Mouse (Mus musculus): ENCODE results near the gene Slc3a1. TPM values are rescaled to one million over a fixed set of nuclear protein-coding genes. Genes with fewer than 3 reads are reported as not detected.
A peak's percentile ranks its signal among the peaks of the same experiment; 100 is the strongest.

Slc3a1 gene
- total RNA-seq, 2 experiments from 2014 or later = 0.16 to 0.19 TPM

- DNase-seq (ENCODE audit: low spot score in 2 of 2) = peak; percentile 39 to 56
Measured at GRCm38 (mm10) chr17:85034068-85034467, 5.9 kb downstream of the Slc3a1 start.

- no peak for DNase-seq (ENCODE audit: low spot score in 2 of 2)
Measured at GRCm38 (mm10) chr17:85037855-85038254, 9.7 kb downstream of the Slc3a1 start.

- DNase-seq (ENCODE audit: low spot score in 2 of 2) = no peak
Measured at GRCm38 (mm10) chr17:85038311-85038710, 10.1 kb downstream of the Slc3a1 start.

- DNase-seq (ENCODE audit: low spot score in 2 of 2) = no peak
Measured at GRCm38 (mm10) chr17:85038761-85039160, 10.6 kb downstream of the Slc3a1 start.

- no peak for DNase-seq (ENCODE audit: low spot score in 2 of 2)
Measured at GRCm38 (mm10) chr17:85040913-85041312, 12.7 kb downstream of the Slc3a1 start.

GRCm38 (mm10) chr17:85042419-85042818, 14.2 kb downstream of the Slc3a1 start:
- DNase-seq (ENCODE audit: low spot score in 2 of 2) = no peak

- no peak for DNase-seq (ENCODE audit: low spot score in 2 of 2)
Measured at GRCm38 (mm10) chr17:85043404-85043816, 15.2 kb downstream of the Slc3a1 start.

GRCm38 (mm10) chr17:85044466-85044865, 16.3 kb downstream of the Slc3a1 start:
- no peak for DNase-seq (ENCODE audit: low spot score in 2 of 2)

- DNase-seq (ENCODE audit: low spot score in 2 of 2) = no peak
Measured at GRCm38 (mm10) chr17:85045160-85045559, 17.0 kb downstream of the Slc3a1 start.

GRCm38 (mm10) chr17:85048379-85048778, 20.2 kb downstream of the Slc3a1 start:
- no peak for DNase-seq (ENCODE audit: low spot score in 2 of 2)

- no peak for DNase-seq (ENCODE audit: low spot score in 2 of 2)
Measured at GRCm38 (mm10) chr17:85058276-85058675, 30.1 kb downstream of the Slc3a1 start.

GRCm38 (mm10) chr17:85059136-85059535, 31.0 kb downstream of the Slc3a1 start:
- no peak for DNase-seq (ENCODE audit: low spot score in 2 of 2)

GRCm38 (mm10) chr17:85063560-85063959, 35.4 kb downstream of the Slc3a1 start:
- no peak for DNase-seq (ENCODE audit: low spot score in 2 of 2)

GRCm38 (mm10) chr17:85067331-85067730, 39.2 kb downstream of the Slc3a1 start:
- peak in 1 of 2 experiments; percentile 41 for DNase-seq (ENCODE audit: low spot score in 2 of 2)

- no peak for DNase-seq (ENCODE audit: low spot score in 2 of 2)
Measured at GRCm38 (mm10) chr17:85070658-85071057, 42.5 kb downstream of the Slc3a1 start.

- DNase-seq (ENCODE audit: low spot score in 2 of 2) = no peak
Measured at GRCm38 (mm10) chr17:85071088-85071775, 43.1 kb downstream of the Slc3a1 start.

GRCm38 (mm10) chr17:85072383-85072782, 44.2 kb downstream of the Slc3a1 start:
- no peak for DNase-seq (ENCODE audit: low spot score in 2 of 2)

- peak in 1 of 2 experiments; percentile 41 for DNase-seq (ENCODE audit: low spot score in 2 of 2)
Measured at GRCm38 (mm10) chr17:85073214-85073613, 45.0 kb downstream of the Slc3a1 start.

- no peak for DNase-seq (ENCODE audit: low spot score in 2 of 2)
Measured at GRCm38 (mm10) chr17:85074083-85074482, 45.9 kb downstream of the Slc3a1 start.

- DNase-seq (ENCODE audit: low spot score in 2 of 2) = no peak
Measured at GRCm38 (mm10) chr17:85079276-85079675, 51.1 kb downstream of the Slc3a1 start.

GRCm38 (mm10) chr17:85080781-85081180, 52.6 kb downstream of the Slc3a1 start:
- DNase-seq (ENCODE audit: low spot score in 2 of 2) = no peak

GRCm38 (mm10) chr17:85085335-85085734, 57.2 kb downstream of the Slc3a1 start:
- DNase-seq (ENCODE audit: low spot score in 2 of 2) = no peak

GRCm38 (mm10) chr17:85086501-85086900, 58.3 kb downstream of the Slc3a1 start:
- no peak for DNase-seq (ENCODE audit: low spot score in 2 of 2)

Measured in left cerebral cortex, adult 18-20 months (tissue).